Mouse (Mus musculus): ENCODE results near the gene Gtf2f2. TPM values are rescaled to one million over a fixed set of nuclear protein-coding genes. Genes with fewer than 3 reads are reported as not detected.

Gene Gtf2f2
- polyA plus RNA-seq, 1 experiment = 3.2 TPM

DNA sequence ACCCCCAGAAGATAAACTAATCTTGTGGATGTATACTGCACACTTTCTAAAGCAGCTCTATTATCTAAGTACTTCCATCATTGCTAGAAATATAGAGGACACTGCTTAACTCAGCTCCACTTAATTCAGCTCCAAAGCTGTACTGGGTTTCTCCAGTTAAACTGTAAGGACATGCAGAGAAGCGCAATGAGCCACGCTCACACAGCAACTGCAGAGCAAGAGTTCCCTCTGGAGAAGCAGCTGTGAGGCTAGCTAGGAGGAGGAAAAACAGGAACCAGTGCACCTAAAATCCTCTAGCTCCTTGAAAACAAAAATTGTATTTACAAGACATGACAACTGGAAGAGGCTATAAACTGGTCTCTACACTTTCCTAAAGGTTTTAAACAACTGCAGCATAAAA, 26.8 kb downstream of the Gtf2f2 start:
- no peak for DNase-seq
- no peaks in the 10 kb centered on the region for H3K36me3 ChIP-seq (ENCODE audit: control insufficient read depth, insufficient read depth, low read length)
- H3K4me1 ChIP-seq (ENCODE audit: control insufficient read depth, insufficient read depth, low read length) = no peaks in the 10 kb centered on the region
- TF ChIP-seq POLR2A (IDR thresholded peaks at IDR 0.05; ENCODE audit: low read depth, low read length) = no peak
- TF ChIP-seq CTCF (conservative IDR thresholded peaks at IDR 0.05; ENCODE audit: insufficient read depth, insufficient read length, low read depth, low read length) = no peak
- H3K27ac ChIP-seq (ENCODE audit: insufficient read depth, low read depth, low read length) = no peak overlapping the region
- WGBS = 95% methylated on average over 2 of the region's 2 CpGs
- H3K27me3 ChIP-seq (replicated peaks; ENCODE audit: control insufficient read depth, insufficient read depth, low read length) = no peaks in the 10 kb centered on the region
- no peak overlapping the region for H3K4me3 ChIP-seq (ENCODE audit: insufficient read depth, low read depth, low read length)

DNA sequence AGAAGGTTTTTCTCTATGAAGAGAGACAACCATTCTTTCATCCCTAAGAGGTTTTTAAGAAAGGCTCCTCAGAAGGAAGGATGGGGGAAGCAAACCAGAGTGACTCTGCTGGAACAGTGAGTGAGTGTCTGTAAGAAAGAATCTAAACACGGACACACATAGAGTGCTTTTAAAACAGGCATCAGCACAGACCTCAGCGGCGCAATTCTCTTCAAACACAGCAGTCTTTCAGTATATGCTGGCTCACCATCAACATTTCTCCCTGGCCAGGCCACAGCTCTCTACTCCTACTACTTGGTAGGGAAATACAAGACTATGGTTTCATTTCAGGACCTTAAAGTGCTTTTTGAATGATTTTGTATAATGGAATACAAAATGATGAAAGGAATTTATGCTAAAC, 29.4 kb downstream of the Gtf2f2 start:
- Histone ChIP-seq H3K36me3 (ENCODE audit: control insufficient read depth, insufficient read depth, low read length) (no peaks in the 10 kb centered on the region), H3K4me3 (ENCODE audit: insufficient read depth, low read depth, low read length) (no peak overlapping the region), H3K4me1 (ENCODE audit: control insufficient read depth, insufficient read depth, low read length) (no peaks in the 10 kb centered on the region), H3K27me3 (replicated peaks; ENCODE audit: control insufficient read depth, insufficient read depth, low read length) (no peaks in the 10 kb centered on the region), H3K27ac (ENCODE audit: insufficient read depth, low read depth, low read length) (no peak overlapping the region)
- WGBS = 94% methylated on average over 3 of the region's 3 CpGs
- no peak for DNase-seq
- no peak for TF ChIP-seq POLR2A (IDR thresholded peaks at IDR 0.05; ENCODE audit: low read depth, low read length)
- TF ChIP-seq CTCF (conservative IDR thresholded peaks at IDR 0.05; ENCODE audit: insufficient read depth, insufficient read length, low read depth, low read length) = no peak

DNA sequence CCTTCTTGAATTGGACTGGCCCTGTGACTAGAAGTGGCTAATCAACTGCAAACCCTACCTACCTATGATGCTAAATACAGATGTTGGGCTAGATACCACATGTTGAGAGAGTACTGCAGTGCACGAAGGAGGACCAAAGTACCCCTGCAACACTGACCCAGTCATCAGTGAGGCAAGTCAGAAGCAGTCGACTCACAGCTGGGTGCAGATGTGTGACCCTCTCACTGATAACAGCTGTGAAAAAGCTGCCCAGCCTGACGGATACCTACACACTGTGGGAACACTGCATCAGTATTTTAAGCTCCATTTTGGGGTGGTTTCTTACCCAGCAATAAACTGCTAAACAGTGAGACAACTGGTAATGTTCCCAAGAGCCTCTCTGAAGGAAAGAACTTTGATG, 34.6 kb downstream of the Gtf2f2 start:
- Histone ChIP-seq H3K27ac (ENCODE audit: insufficient read depth, low read depth, low read length) (no peak overlapping the region), H3K27me3 (replicated peaks; ENCODE audit: control insufficient read depth, insufficient read depth, low read length) (no peaks in the 10 kb centered on the region), H3K4me3 (ENCODE audit: insufficient read depth, low read depth, low read length) (no peak overlapping the region), H3K36me3 (ENCODE audit: control insufficient read depth, insufficient read depth, low read length) (no peaks in the 10 kb centered on the region), H3K4me1 (ENCODE audit: control insufficient read depth, insufficient read depth, low read length) (no peaks in the 10 kb centered on the region)
- no peak for TF ChIP-seq POLR2A (IDR thresholded peaks at IDR 0.05; ENCODE audit: low read depth, low read length)
- TF ChIP-seq CTCF (conservative IDR thresholded peaks at IDR 0.05; ENCODE audit: insufficient read depth, insufficient read length, low read depth, low read length) = no peak
- DNase-seq = no peak
- WGBS = 71% methylated on average over 3 of the region's 3 CpGs

DNA sequence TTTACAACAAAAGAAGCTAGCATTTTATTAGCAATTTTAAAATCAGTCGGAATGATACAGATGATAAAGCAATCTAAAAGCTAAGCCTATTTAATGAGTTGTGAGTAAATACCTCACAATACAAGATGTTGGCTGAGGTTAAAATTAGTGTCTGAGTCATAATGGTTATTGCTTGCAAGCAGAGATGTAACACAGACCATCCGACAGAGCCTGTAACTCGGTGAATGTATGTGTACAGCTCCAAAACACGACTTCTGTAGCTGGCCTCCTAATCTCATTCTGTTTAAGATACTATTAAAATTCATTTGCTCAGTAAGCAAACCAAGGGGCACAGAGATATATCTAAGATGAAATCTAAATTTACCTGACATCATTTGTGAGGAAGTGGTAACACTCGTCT, 43.4 kb downstream of the Gtf2f2 start:
- DNase-seq = no peak
- H3K27me3 ChIP-seq (replicated peaks; ENCODE audit: control insufficient read depth, insufficient read depth, low read length) = no peaks in the 10 kb centered on the region
- 77% methylated on average over 5 of the region's 5 CpGs for WGBS
- no peaks in the 10 kb centered on the region for H3K36me3 ChIP-seq (ENCODE audit: control insufficient read depth, insufficient read depth, low read length)
- no peak overlapping the region for H3K27ac ChIP-seq (ENCODE audit: insufficient read depth, low read depth, low read length)
- TF ChIP-seq CTCF (conservative IDR thresholded peaks at IDR 0.05; ENCODE audit: insufficient read depth, insufficient read length, low read depth, low read length) (no peak), POLR2A (IDR thresholded peaks at IDR 0.05; ENCODE audit: low read depth, low read length) (no peak)
- no peak overlapping the region for H3K4me3 ChIP-seq (ENCODE audit: insufficient read depth, low read depth, low read length)
- H3K4me1 ChIP-seq (ENCODE audit: control insufficient read depth, insufficient read depth, low read length) = no peaks in the 10 kb centered on the region

DNA sequence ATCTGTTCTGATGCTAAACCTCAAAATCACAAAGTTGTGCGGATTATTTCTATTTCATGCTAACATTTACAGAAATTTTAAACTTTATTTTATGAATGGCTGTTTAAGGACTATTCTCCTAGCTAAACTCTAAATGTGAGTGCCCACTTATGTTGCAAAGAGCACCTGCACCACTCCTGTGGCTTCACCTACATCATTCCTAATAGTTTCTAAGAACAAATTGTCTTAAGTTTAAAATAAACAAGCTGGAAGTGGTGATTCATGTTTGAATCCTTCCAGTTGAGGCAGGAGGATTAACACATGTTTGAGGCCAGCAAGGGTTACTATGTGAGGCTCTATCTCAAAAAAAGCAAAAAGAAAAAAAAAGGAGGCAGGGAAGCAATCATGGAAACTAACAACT, 46.2 kb downstream of the Gtf2f2 start:
- no peak overlapping the region for H3K27ac ChIP-seq (ENCODE audit: insufficient read depth, low read depth, low read length)
- WGBS = 95% methylated on average over 1 of the region's 1 CpGs
- H3K36me3 ChIP-seq (ENCODE audit: control insufficient read depth, insufficient read depth, low read length) = no peaks in the 10 kb centered on the region
- no peaks in the 10 kb centered on the region for H3K27me3 ChIP-seq (replicated peaks; ENCODE audit: control insufficient read depth, insufficient read depth, low read length)
- TF ChIP-seq CTCF (conservative IDR thresholded peaks at IDR 0.05; ENCODE audit: insufficient read depth, insufficient read length, low read depth, low read length) = no peak
- TF ChIP-seq POLR2A (IDR thresholded peaks at IDR 0.05; ENCODE audit: low read depth, low read length) = no peak
- H3K4me3 ChIP-seq (ENCODE audit: insufficient read depth, low read depth, low read length) = no peak overlapping the region
- no peak for DNase-seq
- no peaks in the 10 kb centered on the region for H3K4me1 ChIP-seq (ENCODE audit: control insufficient read depth, insufficient read depth, low read length)

DNA sequence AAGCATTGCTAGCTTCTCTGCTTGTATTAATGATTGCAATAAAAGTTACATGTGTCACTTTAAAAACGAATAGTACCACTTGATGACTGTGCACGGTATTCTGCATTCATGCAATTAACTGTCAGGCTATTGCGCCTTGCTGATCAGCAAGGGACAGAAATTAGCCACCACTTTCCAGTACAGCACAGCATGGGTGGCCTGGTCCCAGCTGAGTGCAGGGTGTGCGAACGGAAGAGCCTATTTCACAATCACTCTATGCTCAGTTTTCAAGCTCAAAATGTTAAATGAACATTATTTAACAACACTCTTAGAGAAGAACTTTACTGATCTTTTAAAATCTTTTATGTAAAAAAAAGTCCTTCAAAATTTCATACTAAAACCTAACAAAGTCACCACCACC, 46.7 kb downstream of the Gtf2f2 start:
- Histone ChIP-seq H3K36me3 (ENCODE audit: control insufficient read depth, insufficient read depth, low read length) (no peaks in the 10 kb centered on the region), H3K27me3 (replicated peaks; ENCODE audit: control insufficient read depth, insufficient read depth, low read length) (no peaks in the 10 kb centered on the region), H3K27ac (ENCODE audit: insufficient read depth, low read depth, low read length) (no peak overlapping the region), H3K4me3 (ENCODE audit: insufficient read depth, low read depth, low read length) (no peak overlapping the region), H3K4me1 (ENCODE audit: control insufficient read depth, insufficient read depth, low read length) (no peaks in the 10 kb centered on the region)
- TF ChIP-seq POLR2A (IDR thresholded peaks at IDR 0.05; ENCODE audit: low read depth, low read length) (no peak), CTCF (conservative IDR thresholded peaks at IDR 0.05; ENCODE audit: insufficient read depth, insufficient read length, low read depth, low read length) (no peak)
- no peak for DNase-seq
- 76% methylated on average over 5 of the region's 5 CpGs for WGBS

DNA sequence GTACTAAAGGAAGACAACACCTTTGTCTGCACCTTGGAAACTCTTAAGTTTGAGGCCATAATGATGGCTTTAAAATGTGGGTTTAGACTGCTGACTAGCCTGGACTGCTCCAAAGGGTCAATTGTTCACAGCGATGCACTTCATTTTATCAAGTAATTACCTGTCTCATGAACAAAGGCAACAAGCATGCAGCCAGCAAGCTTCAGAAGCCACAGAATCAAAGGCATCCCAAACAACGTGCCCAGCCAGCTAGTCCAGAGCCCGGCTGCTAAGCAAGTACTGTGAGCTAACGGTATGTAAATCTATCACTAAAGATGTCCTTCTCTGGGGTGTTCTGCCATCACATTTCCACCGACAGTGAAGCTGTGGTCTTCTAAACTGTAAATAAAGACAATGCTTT, 47.5 kb downstream of the Gtf2f2 start:
- DNase-seq = no peak
- H3K4me1 ChIP-seq (ENCODE audit: control insufficient read depth, insufficient read depth, low read length) = no peaks in the 10 kb centered on the region

DNA sequence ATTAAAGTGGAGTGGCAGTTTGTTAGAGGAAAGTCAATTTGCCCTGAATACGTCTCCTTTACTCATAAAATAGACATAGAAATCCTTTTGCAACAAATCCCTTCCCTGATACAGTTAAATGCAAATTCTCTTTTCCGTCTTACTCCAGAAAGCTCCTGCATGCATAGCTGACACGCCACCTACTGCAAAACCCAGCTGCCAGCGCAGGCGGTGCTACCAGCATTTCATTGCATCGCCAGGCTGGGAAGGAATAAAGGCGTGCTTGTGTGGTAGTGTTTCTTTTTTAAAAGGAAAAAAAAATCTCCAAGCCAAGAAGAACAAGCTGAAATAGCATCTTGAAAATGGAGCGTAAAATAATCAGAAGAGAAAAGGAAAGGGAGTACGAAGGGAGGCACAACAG, 48.4 kb downstream of the Gtf2f2 start:
- H3K4me3 ChIP-seq (ENCODE audit: insufficient read depth, low read depth, low read length) = no peak overlapping the region
- H3K4me1 ChIP-seq (ENCODE audit: control insufficient read depth, insufficient read depth, low read length) = no peaks in the 10 kb centered on the region
- no peaks in the 10 kb centered on the region for H3K27me3 ChIP-seq (replicated peaks; ENCODE audit: control insufficient read depth, insufficient read depth, low read length)
- 85% methylated on average over 9 of the region's 9 CpGs for WGBS
- TF ChIP-seq POLR2A (IDR thresholded peaks at IDR 0.05; ENCODE audit: low read depth, low read length) = no peak
- no peak; the same call in 1 of the 2 replicates for TF ChIP-seq CTCF (conservative IDR thresholded peaks at IDR 0.05; ENCODE audit: insufficient read depth, insufficient read length, low read depth, low read length)
- H3K27ac ChIP-seq (ENCODE audit: insufficient read depth, low read depth, low read length) = no peak overlapping the region
- no peak for DNase-seq
- no peaks in the 10 kb centered on the region for H3K36me3 ChIP-seq (ENCODE audit: control insufficient read depth, insufficient read depth, low read length)

More for the DNA sequence above, 47.5 kb downstream of the Gtf2f2 start:
- Histone ChIP-seq H3K36me3 (ENCODE audit: control insufficient read depth, insufficient read depth, low read length) (no peaks in the 10 kb centered on the region), H3K27ac (ENCODE audit: insufficient read depth, low read depth, low read length) (no peak overlapping the region), H3K4me3 (ENCODE audit: insufficient read depth, low read depth, low read length) (no peak overlapping the region), H3K27me3 (replicated peaks; ENCODE audit: control insufficient read depth, insufficient read depth, low read length) (no peaks in the 10 kb centered on the region)
- WGBS = 68% methylated on average over 5 of the region's 5 CpGs
- no peak for TF ChIP-seq POLR2A (IDR thresholded peaks at IDR 0.05; ENCODE audit: low read depth, low read length)
- TF ChIP-seq CTCF (conservative IDR thresholded peaks at IDR 0.05; ENCODE audit: insufficient read depth, insufficient read length, low read depth, low read length) = no peak

All from kidney, adult 2 months (tissue).